ENCODE assay signal across 8 mouse cellular contexts in genomic region chr7:80994663-80995005, GRCm38 (mm10). TPM values are rescaled to one million over a fixed set of nuclear protein-coding genes. Genes with fewer than 3 reads are reported as not detected.
A peak's percentile ranks its signal among the peaks of the same experiment; 100 is the strongest.
DNase-seq lines count a peak whose midpoint lies in the region; ATAC-seq lines count a peak whose summit lies in the region.

No protein-coding gene starts in this region.

- peak overlapping the region; percentile 92 for H3K4me3 ChIP-seq in kidney, embryonic 14.5 days (ENCODE audit: low read length)
- peak overlapping the region; percentile 59 for H3K4me3 ChIP-seq in forebrain, embryonic 13.5 days
- peak overlapping the region; percentile 99 for H3K4me3 ChIP-seq in liver, embryonic 13.5 days (replicated peaks)

- ATAC-seq in kidney, embryonic 14.5 days (ENCODE audit: low FRiP score, low TSS enrichment), result no peak
- no peak for ATAC-seq in forebrain, embryonic 13.5 days
- no peak for ATAC-seq in liver, embryonic 13.5 days (ENCODE audit: low read depth)
- no peak for ATAC-seq in erythroid progenitor cell, adult 5-6 weeks (replicated peaks; ENCODE audit: low FRiP score, poor library complexity, severe bottlenecking)

- H3K4me1 ChIP-seq in kidney, embryonic 14.5 days (ENCODE audit: control insufficient read depth, insufficient read depth, low read length), result peaks cover 20% of the 10 kb centered on the region
- peaks cover 34% of the 10 kb centered on the region for H3K4me1 ChIP-seq in forebrain, embryonic 13.5 days
- peaks cover 78% of the 10 kb centered on the region for H3K4me1 ChIP-seq in liver, embryonic 13.5 days (replicated peaks)

- H3K4me2 ChIP-seq in kidney, embryonic 14.5 days (replicated peaks; ENCODE audit: low read depth, low read length), result peak overlapping the region; percentile 89
- peak overlapping the region; percentile 89 for H3K4me2 ChIP-seq in forebrain, embryonic 13.5 days
- peak overlapping the region; percentile 96 for H3K4me2 ChIP-seq in liver, embryonic 13.5 days

- peak overlapping the region; percentile 91; the same call in 1 of the 2 replicates for H3K9ac ChIP-seq in kidney, embryonic 14.5 days (ENCODE audit: low read depth, low read length)
- peak overlapping the region; percentile 96 for H3K9ac ChIP-seq in forebrain, embryonic 13.5 days
- H3K9ac ChIP-seq in liver, embryonic 13.5 days, result peak overlapping the region; percentile 94

- WGBS in kidney, embryonic 14.5 days, result 19% methylated on average over 6 of the region's 6 CpGs
- 38% methylated on average over 6 of the region's 6 CpGs for WGBS in forebrain, embryonic 13.5 days
- WGBS in liver, embryonic 13.5 days (ENCODE audit: insufficient replicate concordance), result 3% methylated on average over 6 of the region's 6 CpGs

- H3K9me3 ChIP-seq in kidney, embryonic 14.5 days (ENCODE audit: control insufficient read depth, low read length), result no peaks in the 10 kb centered on the region
- no peaks in the 10 kb centered on the region for H3K9me3 ChIP-seq in forebrain, embryonic 13.5 days (replicated peaks)
- no peaks in the 10 kb centered on the region for H3K9me3 ChIP-seq in liver, embryonic 13.5 days (replicated peaks)

- no peak for DNase-seq in kidney, adult 18-20 months
- peak; percentile 22 for DNase-seq in adipocyte (ENCODE audit: low spot score)
- no peak for DNase-seq in liver, embryonic 13.5 days
- peak; percentile 23 for DNase-seq in thymus, postnatal 25 days
- no peak for DNase-seq in adrenal gland, postnatal 10 days

- no peak overlapping the region for H3K27ac ChIP-seq in kidney, embryonic 14.5 days (ENCODE audit: low read depth, low read length)
- 0 out of 2 replicates have a peak overlapping the region, but pooled peaks have one; percentile 95 for H3K27ac ChIP-seq in forebrain, embryonic 13.5 days
- H3K27ac ChIP-seq in liver, embryonic 13.5 days, result peak overlapping the region; percentile 91

- no peaks in the 10 kb centered on the region for H3K27me3 ChIP-seq in kidney, embryonic 14.5 days (ENCODE audit: control insufficient read depth, insufficient read depth, low read length)
- no peaks in the 10 kb centered on the region for H3K27me3 ChIP-seq in forebrain, embryonic 13.5 days
- no peaks in the 10 kb centered on the region for H3K27me3 ChIP-seq in liver, embryonic 13.5 days

- no peaks in the 10 kb centered on the region for H3K36me3 ChIP-seq in kidney, embryonic 14.5 days (ENCODE audit: control insufficient read depth, insufficient read depth, low read length)
- no peaks in the 10 kb centered on the region for H3K36me3 ChIP-seq in forebrain, embryonic 13.5 days (ENCODE audit: poor library complexity, severe bottlenecking)
- H3K36me3 ChIP-seq in liver, embryonic 13.5 days, result 0 out of 2 replicates have a peak, but pooled peaks cover 3% of the 10 kb centered on the region

RNA-seq across cellular contexts. Expression of gene Zfp592, which starts 1.2 kb away (rescaled TPM):
- 9.1 and 16.1 TPM in 2 replicates for polyA plus RNA-seq in kidney, embryonic 14.5 days (2014; fragmentation: Nextera tagmentation; extraction: Ambion mirVana)
- polyA plus RNA-seq in forebrain, embryonic 13.5 days (2015; fragmentation: Nextera tagmentation; extraction: Ambion mirVana), result 8.3 and 9.8 TPM in 2 replicates
- 6.1 and 6.8 TPM in 2 replicates for polyA plus RNA-seq in liver, embryonic 13.5 days (2015; fragmentation: Nextera tagmentation; extraction: Ambion mirVana)
- total RNA-seq in adrenal gland, postnatal 10 days (2021), result 10 to 100 TPM; 26.2 to 29.3 TPM
- 23.8 and 33.1 TPM in 2 replicates for total RNA-seq in erythroid progenitor cell, adult 5-6 weeks (2015; ENCODE audit: low replicate concordance)
- 22.3 and 38.0 TPM in 2 replicates for total RNA-seq in erythroid progenitor cell, adult 5-6 weeks (2017; ENCODE audit: low replicate concordance)

RNA-seq across cellular contexts. Expression of gene Sec11a, which starts 47.1 kb away (rescaled TPM):
- polyA plus RNA-seq in kidney, embryonic 14.5 days (2014; fragmentation: Nextera tagmentation; extraction: Ambion mirVana), result 214 and 228 TPM in 2 replicates
- 165 and 169 TPM in 2 replicates for polyA plus RNA-seq in forebrain, embryonic 13.5 days (2015; fragmentation: Nextera tagmentation; extraction: Ambion mirVana)
- polyA plus RNA-seq in liver, embryonic 13.5 days (2015; fragmentation: Nextera tagmentation; extraction: Ambion mirVana), result 120 and 121 TPM in 2 replicates
- total RNA-seq in adrenal gland, postnatal 10 days (2021), result 100 to 1,000 TPM; 113 to 124 TPM
- 59.5 and 114 TPM in 2 replicates for total RNA-seq in erythroid progenitor cell, adult 5-6 weeks (2015; ENCODE audit: low replicate concordance)
- 60.1 and 88.2 TPM in 2 replicates for total RNA-seq in erythroid progenitor cell, adult 5-6 weeks (2017; ENCODE audit: low replicate concordance)

Comparison
In these comparisons a context has a peak if more than half of its experiments do, and no peak if none do; other contexts are left out.
1. DNase-seq: peak in adipocyte (single experiment) and thymus, postnatal 25 days (single experiment); none in kidney, adult 18-20 months (single experiment), liver, embryonic 13.5 days (single experiment) and adrenal gland, postnatal 10 days (single experiment).
2. Peak in every context shown above with its lines, with median percentiles within 50 percentile points of each other: H3K4me2 ChIP-seq, H3K4me3 ChIP-seq and H3K9ac ChIP-seq.